Mouse (Mus musculus) forebrain, embryonic 16.5 days (tissue): Measurements from ENCODE around the gene Brwd1. TPM values are rescaled to one million over a fixed set of nuclear protein-coding genes. Genes with fewer than 3 reads are reported as not detected.
"Not testable (repeated sequence)": the region's sequence is repeated elsewhere in the genome, so short reads cannot be mapped to it uniquely, and the experiment has no call there.

Source experiments
- ATAC-seq: fragments of 200-750 bp; cut with Nextera tagmentation; 2 replicates; pipeline ENCODE4 v1.8.0; 2017; ENCODE audit warnings: mild to moderate bottlenecking, moderate library complexity
- H3K27ac ChIP-seq: fragments of 300-500 bp; sonication (generic); 2 replicates; pipeline ENCODE4 v1.5.1; 2014; ENCODE audit warnings: low read length, control low read depth
- H3K27me3 ChIP-seq: fragments of 300-500 bp; sonication (generic); replicated peaks from 2 replicates; pipeline ENCODE4 v1.6.1; 2014; ENCODE audit warnings: low read length; ENCODE audit not compliant: control insufficient read depth, insufficient read depth
- H3K36me3 ChIP-seq: fragments of 300-500 bp; sonication (generic); 2 replicates; pipeline ENCODE4 v1.6.1; 2014; ENCODE audit not compliant: control insufficient read depth, insufficient read depth
- H3K4me1 ChIP-seq: fragments of 300-500 bp; sonication (generic); replicated peaks from 2 replicates; pipeline ENCODE4 v1.6.1; 2014; ENCODE audit warnings: low read length; ENCODE audit not compliant: control insufficient read depth, insufficient read depth
- H3K4me2 ChIP-seq: fragments of 300-500 bp; sonication (generic); 2 replicates; pipeline ENCODE4 v1.6.1; 2014; ENCODE audit warnings: mild to moderate bottlenecking, low read length, control low read depth
- H3K4me3 ChIP-seq: fragments of 300-500 bp; sonication (generic); replicated peaks from 2 replicates; pipeline ENCODE4 v1.5.1; 2014; ENCODE audit warnings: mild to moderate bottlenecking, low read length, control low read depth
- H3K9ac ChIP-seq: fragments of 300-500 bp; sonication (generic); replicated peaks from 2 replicates; pipeline ENCODE4 v1.6.1; 2014; ENCODE audit warnings: low read depth, low read length, control low read depth
- H3K9me3 ChIP-seq: fragments of 300-500 bp; sonication (generic); 2 replicates; pipeline ENCODE4 v1.6.1; 2016; ENCODE audit warnings: low read length; ENCODE audit not compliant: control insufficient read depth
- WGBS: fragments of 180-500 bp; shearing (Covaris S2); extraction: QIAGEN DNeasy Blood & Tissue Kit; methylation state at CpG from one replicate; pipeline ENCODE4 v1.1.7; 2014; 5-methylcytosine and 5-hydroxymethylcytosine counted together
- polyA plus RNA-seq: library from polyadenylated mRNA; unstranded; fragments of >200 nt; fragmentation: Nextera tagmentation; extraction: Ambion mirVana; gene quantifications from 2 replicates; pipeline ENCODE4 v1.2.1, GENCODE M21; 2015

Gene Brwd1
- polyA plus RNA-seq, 1 experiment from 2014 or later, result 229 TPM

DNA sequence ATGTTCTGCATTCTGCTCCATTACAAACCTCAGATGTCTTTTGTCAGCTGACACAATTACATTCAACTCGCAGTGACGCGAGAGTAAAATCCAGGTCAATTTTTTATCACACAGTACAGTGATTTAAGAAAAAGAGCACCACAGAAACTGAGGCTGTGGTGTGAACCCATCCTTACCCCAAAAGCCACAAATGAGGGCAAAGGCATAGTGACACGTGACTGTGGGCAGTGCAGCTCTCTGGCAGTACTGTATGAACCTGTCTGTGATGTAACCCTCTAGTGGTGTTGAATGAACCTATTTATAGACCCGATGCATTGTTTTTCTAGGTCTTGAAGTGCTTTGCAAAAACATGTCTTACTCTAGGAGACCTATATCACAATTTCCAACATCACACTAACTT, 83.0 kb downstream of the Brwd1 start:
- Histone ChIP-seq H3K27ac (no peak overlapping the region), H3K9ac (no peak overlapping the region), H3K4me1 (no peaks in the 10 kb centered on the region), H3K9me3 (no peaks in the 10 kb centered on the region), H3K4me2 (no peak overlapping the region), H3K36me3 (peaks cover 27% of the 10 kb centered on the region), H3K27me3 (no peaks in the 10 kb centered on the region), H3K4me3 (no peak overlapping the region)
- no peak for ATAC-seq
- WGBS, result 87% methylated on average over 5 of the region's 5 CpGs

DNA sequence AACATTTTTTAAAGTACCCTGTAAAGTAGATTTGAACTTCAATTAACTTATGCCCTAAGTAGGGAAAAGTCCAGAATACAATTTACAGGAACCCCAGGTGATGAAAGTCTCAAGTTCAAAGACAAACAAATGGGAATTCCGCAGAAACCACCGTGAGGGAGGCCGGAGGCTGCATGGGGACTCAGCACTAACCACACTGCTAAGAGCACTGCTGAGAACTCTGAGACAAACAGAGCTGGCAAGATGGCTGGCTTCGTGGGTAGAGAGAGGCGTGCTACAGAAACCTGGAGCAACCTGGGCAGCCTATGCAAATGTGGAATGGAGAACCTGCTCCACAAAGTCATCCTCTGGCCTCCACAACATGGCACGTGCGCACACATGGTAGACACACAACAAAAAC, 86.2 kb downstream of the Brwd1 start:
- ATAC-seq, result no peak
- Histone ChIP-seq H3K36me3 (peaks cover 14% of the 10 kb centered on the region), H3K27ac (no peak overlapping the region), H3K4me3 (no peak overlapping the region), H3K4me1 (peaks cover 5% of the 10 kb centered on the region; the same call in 1 of the 2 replicates), H3K9ac (no peak overlapping the region), H3K4me2 (no peak overlapping the region), H3K9me3 (no peaks in the 10 kb centered on the region), H3K27me3 (no peaks in the 10 kb centered on the region)
- WGBS, result 92% methylated on average over 7 of the region's 7 CpGs

DNA sequence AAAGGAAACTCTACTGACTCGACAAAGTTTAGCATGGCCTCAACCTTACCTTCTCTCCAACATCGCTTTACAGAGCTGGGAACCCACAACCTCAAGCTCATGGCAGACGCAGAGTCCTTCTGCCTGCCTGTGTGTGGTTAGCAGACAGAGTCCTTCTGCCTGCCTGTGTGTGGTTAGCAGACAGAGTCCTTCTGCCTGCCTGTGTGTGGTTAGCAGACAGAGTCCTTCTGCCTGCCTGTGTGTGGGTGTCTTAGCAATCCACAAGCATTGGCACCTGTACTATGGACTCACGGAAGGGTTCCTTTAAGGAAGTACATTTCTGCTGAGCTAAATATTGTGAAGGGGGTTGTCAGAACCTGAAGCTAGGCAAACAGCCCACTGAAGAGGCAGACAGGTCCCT, 87.8 kb downstream of the Brwd1 start:
- not testable (repeated sequence) for H3K4me3 ChIP-seq, H3K9ac ChIP-seq, ATAC-seq, H3K36me3 ChIP-seq, H3K4me2 ChIP-seq, H3K9me3 ChIP-seq, H3K27me3 ChIP-seq, H3K27ac ChIP-seq
- WGBS, result 94% methylated on average over 4 of the region's 4 CpGs
- H3K4me1 ChIP-seq, result peaks cover 10% of the 10 kb centered on the region

DNA sequence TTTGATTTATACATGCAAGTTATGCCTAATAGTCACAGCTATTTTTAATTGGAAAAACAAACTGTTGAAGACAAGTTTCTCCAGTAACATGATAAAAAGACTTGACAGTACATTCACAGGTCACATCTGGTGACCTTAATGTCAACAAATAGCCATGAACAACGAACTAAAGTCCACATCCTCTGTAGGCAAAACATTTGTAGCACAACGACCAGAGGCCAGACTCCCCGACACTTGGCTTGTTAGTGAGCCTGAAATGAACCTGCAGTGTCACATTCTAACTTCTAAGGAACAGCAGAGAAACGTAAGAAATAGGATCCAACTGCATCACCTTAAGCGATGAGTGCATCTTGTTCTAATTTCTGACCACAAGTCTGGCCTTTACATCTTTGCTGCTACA, 89.7 kb downstream of the Brwd1 start:
- Histone ChIP-seq H3K27me3 (no peaks in the 10 kb centered on the region), H3K9ac (no peak overlapping the region), H3K4me1 (peaks cover 10% of the 10 kb centered on the region), H3K4me2 (no peak overlapping the region), H3K27ac (no peak overlapping the region), H3K4me3 (no peak overlapping the region), H3K9me3 (no peaks in the 10 kb centered on the region), H3K36me3 (no peaks in the 10 kb centered on the region)
- no peak for ATAC-seq
- 80% methylated on average over 5 of the region's 5 CpGs for WGBS

DNA sequence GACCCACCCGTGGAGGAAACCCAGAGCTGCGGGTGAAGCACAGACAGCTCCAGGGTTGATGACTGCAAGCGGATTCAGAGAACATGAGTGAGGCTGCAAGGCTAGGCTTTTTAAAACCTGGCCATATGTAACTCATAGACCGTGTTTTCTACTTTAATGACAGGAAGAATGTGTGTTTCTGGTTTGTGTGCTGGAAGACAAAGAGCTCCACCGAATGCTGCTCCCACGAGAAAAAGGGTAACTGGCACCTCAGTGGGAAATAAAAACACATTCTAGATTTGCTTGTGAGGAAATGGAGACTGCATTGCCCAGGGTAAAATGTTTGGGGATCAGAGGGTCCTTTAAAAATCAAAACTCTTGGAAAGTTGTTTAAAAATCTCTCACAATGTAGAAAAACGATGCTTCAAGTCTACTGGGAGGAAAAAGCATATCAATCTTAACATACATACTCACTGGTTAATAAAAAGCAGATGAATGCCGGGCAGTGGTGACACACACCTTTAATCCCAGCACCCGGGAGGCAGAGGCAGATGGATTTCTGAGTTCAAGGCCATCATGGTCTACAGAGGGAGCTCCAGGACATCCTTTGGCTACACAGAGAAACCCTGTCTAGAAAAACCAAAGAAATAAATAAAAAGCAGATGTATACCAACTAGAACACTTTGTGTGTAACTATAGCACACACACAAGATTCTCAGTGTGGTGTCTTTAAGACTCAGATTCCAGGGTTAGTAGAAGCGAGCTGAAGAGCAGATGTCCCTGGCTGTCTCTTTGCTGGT, 91.0 kb downstream of the Brwd1 start:
- WGBS, result 7% methylated on average over 10 of the region's 10 CpGs
- no peak for ATAC-seq
- peaks cover 10% of the 10 kb centered on the region for H3K4me1 ChIP-seq

DNA sequence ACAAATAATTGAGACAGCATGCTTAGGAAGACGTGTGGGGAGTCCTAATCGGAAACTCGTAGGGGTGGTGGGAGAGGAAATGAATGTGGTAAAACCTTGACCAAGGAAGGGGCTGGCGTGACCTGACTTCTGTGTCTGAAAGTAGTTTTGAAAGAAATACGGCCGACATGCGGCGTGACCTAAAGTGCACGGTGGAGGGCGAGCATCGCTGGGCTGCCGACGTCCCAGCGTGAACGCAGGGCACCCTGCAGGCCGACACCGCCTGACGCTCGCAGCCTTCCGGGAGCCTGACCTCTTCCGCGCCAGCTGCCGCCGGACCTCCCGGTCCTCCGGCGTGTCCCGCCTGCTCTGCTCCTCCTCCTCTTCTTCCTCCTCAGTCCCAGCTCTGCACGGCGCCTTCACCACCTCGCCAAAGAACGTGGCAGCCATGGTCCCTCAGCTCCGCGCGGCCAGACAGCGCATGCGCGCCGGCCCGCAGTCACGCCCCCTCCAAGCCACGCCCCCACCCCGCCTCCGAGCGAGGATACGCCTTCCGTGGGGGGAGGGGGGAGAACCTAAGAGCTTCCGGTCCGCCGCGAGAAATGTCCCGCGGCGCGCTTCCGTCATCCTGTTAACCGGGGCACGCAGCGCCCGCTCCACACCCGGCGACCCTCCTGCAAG, 91.7 kb downstream of the Brwd1 start, which contains the start of gene Psmg1:
Gene Psmg1, minus strand, starts transcription at position 499 of the 660 bp plus-strand sequence.
- Histone ChIP-seq H3K4me1 (peaks cover 10% of the 10 kb centered on the region), H3K9ac (peak within 1 kb of the TSS; percentile 88), H3K27ac (peak within 1 kb of the TSS; percentile 90), H3K9me3 (no peaks in the 10 kb centered on the region), H3K27me3 (no peaks in the 10 kb centered on the region), H3K4me2 (peak within 1 kb of the TSS; percentile 80), H3K36me3 (peaks cover 3% of the 10 kb centered on the region; the same call in 1 of the 2 replicates), H3K4me3 (peak within 1 kb of the TSS; percentile 89)
- under 1% methylated on average over 62 of the region's 62 CpGs for WGBS
- ATAC-seq, result peak; percentile 93

More for the DNA sequence above, 91.0 kb downstream of the Brwd1 start:
- H3K4me2 ChIP-seq, result peak overlapping the region; percentile 70
- peak overlapping the region; percentile 90 for H3K27ac ChIP-seq
- peak overlapping the region; percentile 89 for H3K4me3 ChIP-seq
- H3K36me3 ChIP-seq, result peaks cover 3% of the 10 kb centered on the region; the same call in 1 of the 2 replicates
- no peaks in the 10 kb centered on the region for H3K27me3 ChIP-seq
- H3K9me3 ChIP-seq, result no peaks in the 10 kb centered on the region
- H3K9ac ChIP-seq, result peak overlapping the region; percentile 88

DNA sequence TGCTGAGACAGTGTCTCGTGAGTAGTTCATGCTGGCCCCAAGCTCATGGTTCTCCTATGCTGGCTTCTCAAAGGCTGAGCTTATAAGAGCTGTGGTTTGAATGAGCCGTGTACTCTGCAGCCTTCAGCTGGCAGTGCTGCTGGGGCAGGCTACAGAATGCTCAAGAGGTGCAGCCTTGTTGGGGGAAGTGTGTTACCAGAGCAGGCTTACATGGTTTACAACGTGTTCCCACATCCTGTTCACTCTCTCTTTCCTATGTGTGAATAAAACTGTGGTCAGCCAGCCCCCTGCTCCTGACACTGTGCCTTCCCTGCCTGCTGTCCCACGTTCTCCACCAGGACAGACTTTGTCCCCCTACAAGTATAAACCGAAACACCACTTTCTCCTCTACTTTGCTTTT, 97.4 kb downstream of the Brwd1 start:
- Histone ChIP-seq H3K9ac (no peak overlapping the region), H3K27me3 (no peaks in the 10 kb centered on the region), H3K27ac (no peak overlapping the region), H3K9me3 (no peaks in the 10 kb centered on the region), H3K4me2 (no peak overlapping the region), H3K36me3 (peaks cover 14% of the 10 kb centered on the region), H3K4me3 (no peak overlapping the region), H3K4me1 (peaks cover 1% of the 10 kb centered on the region)
- WGBS, result 87% methylated on average over 5 of the region's 5 CpGs
- ATAC-seq, result no peak

DNA sequence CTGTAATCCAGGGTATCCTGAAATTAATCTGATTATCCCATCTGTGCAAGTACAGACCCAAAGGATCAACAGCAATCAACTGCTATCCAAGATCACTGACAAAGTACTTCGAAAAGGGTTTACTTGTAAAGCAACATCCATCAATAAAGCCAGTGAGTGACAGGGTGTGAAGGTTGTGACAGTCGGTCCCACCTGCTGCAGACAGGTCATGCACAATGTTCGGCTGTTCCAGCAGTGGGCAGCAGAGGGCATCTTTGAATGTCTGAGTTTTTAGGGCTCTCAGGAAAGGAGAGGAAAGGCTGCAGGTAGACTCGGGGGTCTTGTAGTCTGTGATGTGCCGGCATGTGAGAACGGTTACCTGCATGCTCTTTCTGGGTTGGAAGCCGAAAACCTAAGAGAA, 98.7 kb downstream of the Brwd1 start:
- H3K9ac ChIP-seq, result no peak overlapping the region
- H3K9me3 ChIP-seq, result no peaks in the 10 kb centered on the region
- no peak overlapping the region for H3K27ac ChIP-seq
- H3K4me3 ChIP-seq, result no peak overlapping the region
- ATAC-seq, result no peak
- H3K4me1 ChIP-seq, result no peaks in the 10 kb centered on the region
- H3K27me3 ChIP-seq, result no peaks in the 10 kb centered on the region
- 75% methylated on average over 7 of the region's 7 CpGs for WGBS
- H3K36me3 ChIP-seq, result peaks cover 15% of the 10 kb centered on the region
- no peak overlapping the region for H3K4me2 ChIP-seq

DNA sequence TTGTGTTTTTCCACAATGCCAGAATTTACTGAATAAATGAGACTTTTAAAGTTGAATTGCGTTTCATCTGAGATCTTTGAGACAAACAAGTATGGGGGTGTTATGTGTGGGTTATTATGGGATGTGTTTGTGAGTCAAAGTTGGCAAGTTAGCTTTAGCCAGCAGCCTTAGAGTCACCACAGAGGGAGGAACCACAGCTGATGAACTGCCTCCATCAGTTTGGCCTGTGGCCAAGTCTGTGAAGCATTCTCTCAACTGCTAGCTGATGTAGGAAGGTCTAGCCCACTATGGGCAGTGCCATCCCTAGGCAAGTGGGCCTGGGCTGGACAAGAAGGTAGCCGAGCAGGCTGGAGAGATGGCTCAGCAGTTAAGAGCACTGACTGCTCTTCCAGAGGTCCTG, 111.5 kb downstream of the Brwd1 start:
- H3K36me3 ChIP-seq, result no peaks in the 10 kb centered on the region
- H3K27me3 ChIP-seq, result no peaks in the 10 kb centered on the region
- H3K9me3 ChIP-seq, result no peaks in the 10 kb centered on the region
- H3K4me3 ChIP-seq, result no peak overlapping the region
- H3K4me2 ChIP-seq, result no peak overlapping the region
- no peaks in the 10 kb centered on the region for H3K4me1 ChIP-seq
- WGBS, result 85% methylated on average over 2 of the region's 2 CpGs
- no peak overlapping the region for H3K27ac ChIP-seq
- no peak for ATAC-seq
- H3K9ac ChIP-seq, result no peak overlapping the region
